Mouse (Mus musculus): ENCODE measurements around the gene Phc1. TPM values are rescaled to one million over a fixed set of nuclear protein-coding genes. Genes with fewer than 3 reads are reported as not detected.

Phc1 gene
- polyA plus RNA-seq, 1 experiment from 2014 or later, result 26.6 TPM

- no peak for DNase-seq (ENCODE audit: low spot score)
- no peaks in the 10 kb centered on the region for H3K4me1 ChIP-seq
- peaks cover 96% of the 10 kb centered on the region for H3K36me3 ChIP-seq
- H3K4me3 ChIP-seq, result no peak overlapping the region
- 88% methylated on average over 6 of the region's 6 CpGs for WGBS
- H3K27me3 ChIP-seq (ENCODE audit: low read depth, poor library complexity, severe bottlenecking), result no peaks in the 10 kb centered on the region
- H3K27ac ChIP-seq (replicated peaks), result no peak overlapping the region
- H3K9me3 ChIP-seq (replicated peaks), result no peaks in the 10 kb centered on the region
Observed at GRCm38 (mm10) chr6:122325361-122325975, 14.9 kb downstream of the Phc1 start.

GRCm38 (mm10) chr6:122318726-122319125 lies 21.6 kb downstream of the Phc1 start:
- Histone ChIP-seq H3K4me1 (no peaks in the 10 kb centered on the region), H3K36me3 (peaks cover 99% of the 10 kb centered on the region), H3K9me3 (replicated peaks) (no peaks in the 10 kb centered on the region), H3K4me3 (no peak overlapping the region), H3K27ac (replicated peaks) (no peak overlapping the region), H3K27me3 (ENCODE audit: low read depth, poor library complexity, severe bottlenecking) (no peaks in the 10 kb centered on the region)
- WGBS, result 97% methylated on average over 1 of the region's 1 CpGs
- no peak for DNase-seq (ENCODE audit: low spot score)

- 79% methylated on average over 5 of the region's 5 CpGs for whole genome bisulfite sequencing
- peaks cover 23% of the 10 kb centered on the region for H3K4me1 ChIP-seq
- H3K36me3 ChIP-seq, result peaks cover 33% of the 10 kb centered on the region
- H3K9me3 ChIP-seq (replicated peaks), result no peaks in the 10 kb centered on the region
- H3K27ac ChIP-seq (replicated peaks), result no peak overlapping the region
- H3K27me3 ChIP-seq (ENCODE audit: low read depth, poor library complexity, severe bottlenecking), result no peaks in the 10 kb centered on the region
- DNase-seq (ENCODE audit: low spot score), result no peak
- H3K4me3 ChIP-seq, result peak overlapping the region; percentile 81
Observed at GRCm38 (mm10) chr6:122310187-122310820, 30.1 kb downstream of the Phc1 start.

- Histone ChIP-seq H3K27me3 (ENCODE audit: low read depth, poor library complexity, severe bottlenecking) (no peaks in the 10 kb centered on the region), H3K27ac (replicated peaks) (peak overlapping the region; percentile 88), H3K4me3 (peak overlapping the region; percentile 81), H3K9me3 (replicated peaks) (no peaks in the 10 kb centered on the region), H3K4me1 (peaks cover 23% of the 10 kb centered on the region), H3K36me3 (peaks cover 25% of the 10 kb centered on the region)
- DNase-seq (ENCODE audit: low spot score), result no peak
- 17% methylated on average over 11 of the region's 11 CpGs for WGBS
Observed at GRCm38 (mm10) chr6:122309446-122309960, 30.9 kb downstream of the Phc1 start.

- Histone ChIP-seq H3K36me3 (peaks cover 18% of the 10 kb centered on the region), H3K4me3 (peak within 1 kb of the TSS; percentile 81), H3K27me3 (ENCODE audit: low read depth, poor library complexity, severe bottlenecking) (no peaks in the 10 kb centered on the region), H3K9me3 (replicated peaks) (no peaks in the 10 kb centered on the region), H3K27ac (replicated peaks) (peak within 1 kb of the TSS; percentile 88), H3K4me1 (peaks cover 23% of the 10 kb centered on the region)
- peak; percentile 94 for DNase-seq (ENCODE audit: low spot score)
- under 1% methylated on average over 49 of the region's 49 CpGs for WGBS
Observed at GRCm38 (mm10) chr6:122308505-122309393, 31.6 kb downstream of the Phc1 start, which contains the start of gene M6pr. M6pr (plus strand) TSS chr6:122308720.

- WGBS, result 72% methylated on average over 6 of the region's 6 CpGs
- H3K4me1 ChIP-seq, result peaks cover 23% of the 10 kb centered on the region
- peak overlapping the region; percentile 81 for H3K4me3 ChIP-seq
- peak overlapping the region; percentile 75 for H3K27ac ChIP-seq (replicated peaks)
- peaks cover 11% of the 10 kb centered on the region for H3K36me3 ChIP-seq
- no peaks in the 10 kb centered on the region for H3K27me3 ChIP-seq (ENCODE audit: low read depth, poor library complexity, severe bottlenecking)
- H3K9me3 ChIP-seq (replicated peaks), result no peaks in the 10 kb centered on the region
- peak; percentile 22 for DNase-seq (ENCODE audit: low spot score)
Observed at GRCm38 (mm10) chr6:122308136-122308504, 32.2 kb downstream of the Phc1 start.

- no peaks in the 10 kb centered on the region for H3K9me3 ChIP-seq (replicated peaks)
- H3K4me3 ChIP-seq, result no peak overlapping the region
- no peak for DNase-seq (ENCODE audit: low spot score)
- 85% methylated on average over 4 of the region's 4 CpGs for WGBS
- no peaks in the 10 kb centered on the region for H3K36me3 ChIP-seq
- peaks cover 23% of the 10 kb centered on the region for H3K4me1 ChIP-seq
- H3K27me3 ChIP-seq (ENCODE audit: low read depth, poor library complexity, severe bottlenecking), result no peaks in the 10 kb centered on the region
- H3K27ac ChIP-seq (replicated peaks), result no peak overlapping the region
Observed at GRCm38 (mm10) chr6:122306707-122307106, 33.7 kb downstream of the Phc1 start.

GRCm38 (mm10) chr6:122304790-122305555 lies 35.4 kb downstream of the Phc1 start:
- no peaks in the 10 kb centered on the region for H3K36me3 ChIP-seq
- H3K27me3 ChIP-seq (ENCODE audit: low read depth, poor library complexity, severe bottlenecking), result no peaks in the 10 kb centered on the region
- DNase-seq (ENCODE audit: low spot score), result no peak
- H3K4me3 ChIP-seq, result no peak overlapping the region
- peaks cover 10% of the 10 kb centered on the region for H3K4me1 ChIP-seq
- WGBS, result 83% methylated on average over 12 of the region's 12 CpGs
- H3K9me3 ChIP-seq (replicated peaks), result no peaks in the 10 kb centered on the region
- no peak overlapping the region for H3K27ac ChIP-seq (replicated peaks)

GRCm38 (mm10) chr6:122304355-122304754 lies 36.0 kb downstream of the Phc1 start:
- no peak overlapping the region for H3K27ac ChIP-seq (replicated peaks)
- no peak overlapping the region for H3K4me3 ChIP-seq
- H3K9me3 ChIP-seq (replicated peaks), result no peaks in the 10 kb centered on the region
- H3K36me3 ChIP-seq, result no peaks in the 10 kb centered on the region
- 39% methylated on average over 6 of the region's 6 CpGs for WGBS
- no peaks in the 10 kb centered on the region for H3K27me3 ChIP-seq (ENCODE audit: low read depth, poor library complexity, severe bottlenecking)
- peaks cover 4% of the 10 kb centered on the region for H3K4me1 ChIP-seq
- peak; percentile 75 for DNase-seq (ENCODE audit: low spot score)

- 87% methylated on average over 9 of the region's 9 CpGs for WGBS
- H3K4me1 ChIP-seq, result 0 out of 2 replicates have a peak, but pooled peaks cover 2% of the 10 kb centered on the region
- H3K27me3 ChIP-seq (ENCODE audit: low read depth, poor library complexity, severe bottlenecking), result no peaks in the 10 kb centered on the region
- no peak overlapping the region for H3K4me3 ChIP-seq
- no peaks in the 10 kb centered on the region for H3K36me3 ChIP-seq
- no peak for DNase-seq (ENCODE audit: low spot score)
- no peak overlapping the region for H3K27ac ChIP-seq (replicated peaks)
- H3K9me3 ChIP-seq (replicated peaks), result no peaks in the 10 kb centered on the region
Observed at GRCm38 (mm10) chr6:122303526-122303925, 36.8 kb downstream of the Phc1 start.

- 84% methylated on average over 4 of the region's 4 CpGs for WGBS
- DNase-seq (ENCODE audit: low spot score), result no peak
- H3K4me3 ChIP-seq, result no peak overlapping the region
Observed at GRCm38 (mm10) chr6:122302661-122303060, 37.7 kb downstream of the Phc1 start.

GRCm38 (mm10) chr6:122302121-122302520 lies 38.2 kb downstream of the Phc1 start:
- Histone ChIP-seq H3K36me3 (no peaks in the 10 kb centered on the region), H3K27me3 (ENCODE audit: low read depth, poor library complexity, severe bottlenecking) (no peaks in the 10 kb centered on the region), H3K27ac (replicated peaks) (no peak overlapping the region), H3K9me3 (replicated peaks) (no peaks in the 10 kb centered on the region), H3K4me3 (no peak overlapping the region), H3K4me1 (peaks cover 2% of the 10 kb centered on the region)
- DNase-seq (ENCODE audit: low spot score), result no peak
- 78% methylated on average over 1 of the region's 1 CpGs for WGBS

More at GRCm38 (mm10) chr6:122302661-122303060, 37.7 kb downstream of the Phc1 start:
- no peaks in the 10 kb centered on the region for H3K9me3 ChIP-seq (replicated peaks)
- no peaks in the 10 kb centered on the region for H3K4me1 ChIP-seq
- H3K27ac ChIP-seq (replicated peaks), result no peak overlapping the region
- H3K36me3 ChIP-seq, result no peaks in the 10 kb centered on the region
- no peaks in the 10 kb centered on the region for H3K27me3 ChIP-seq (ENCODE audit: low read depth, poor library complexity, severe bottlenecking)

Data from midbrain, embryonic 10.5 days (tissue).